Mouse (Mus musculus) heart, embryonic 14.5 days (tissue): ENCODE data around the gene Fmr1nb. TPM values are rescaled to one million over a fixed set of nuclear protein-coding genes. Genes with fewer than 3 reads are reported as not detected.

Experiments used
- polyA plus RNA-seq: library from polyadenylated mRNA; unstranded; fragments of >200 nt; fragmentation: Nextera tagmentation; extraction: Ambion mirVana; gene quantifications from 2 replicates; pipeline ENCODE4 v1.2.1, GENCODE M21; 2014

Fmr1nb gene
- polyA plus RNA-seq, 1 experiment from 2014 or later: 0.85 TPM

Other genes starting within 250 kb of the Fmr1nb start
- gene Fmr1, start 83.3 kb upstream of the Fmr1nb start, polyA plus RNA-seq: 41.1 and 43.4 TPM in 2 replicates
- 3.8 and 4.6 TPM in 2 replicates for gene Gm14698, start 59.3 kb downstream of the Fmr1nb start, polyA plus RNA-seq
- gene Gm6812, start 131.2 kb downstream of the Fmr1nb start, polyA plus RNA-seq: not detected in 2 replicates